Mouse (Mus musculus): ENCODE results near the gene Rps6kc1. TPM values are rescaled to one million over a fixed set of nuclear protein-coding genes. Genes with fewer than 3 reads are reported as not detected.

The Rps6kc1 gene
- polyA plus RNA-seq, 1 experiment from 2014 or later, result 10.0 TPM

- Histone ChIP-seq H3K4me3 (ENCODE audit: low read depth, low read length) (no peak overlapping the region), H3K9me3 (ENCODE audit: control insufficient read depth, low read length) (no peaks in the 10 kb centered on the region), H3K4me1 (replicated peaks; ENCODE audit: control insufficient read depth, insufficient read depth, low read length) (no peaks in the 10 kb centered on the region), H3K9ac (ENCODE audit: low read depth, low read length) (no peak overlapping the region), H3K27me3 (replicated peaks; ENCODE audit: control insufficient read depth, insufficient read depth, low read length) (no peaks in the 10 kb centered on the region), H3K36me3 (ENCODE audit: control insufficient read depth, insufficient read depth, low read length) (no peaks in the 10 kb centered on the region), H3K27ac (ENCODE audit: low read depth, low read length) (no peak overlapping the region), H3K4me2 (no peak overlapping the region)
- DNase-seq (ENCODE audit: low spot score) (no peak), ATAC-seq (replicated peaks; ENCODE audit: low FRiP score) (no peak)
- 86% methylated on average over 5 of the region's 5 CpGs for WGBS
Measured at GRCm38 (mm10) chr1:190667326-190667725, 244.2 kb downstream of the Rps6kc1 start.

GRCm38 (mm10) chr1:190665490-190665875, 246.1 kb downstream of the Rps6kc1 start:
- Histone ChIP-seq H3K36me3 (ENCODE audit: control insufficient read depth, insufficient read depth, low read length) (no peaks in the 10 kb centered on the region), H3K4me3 (ENCODE audit: low read depth, low read length) (no peak overlapping the region), H3K4me1 (replicated peaks; ENCODE audit: control insufficient read depth, insufficient read depth, low read length) (no peaks in the 10 kb centered on the region), H3K9me3 (ENCODE audit: control insufficient read depth, low read length) (no peaks in the 10 kb centered on the region), H3K27me3 (replicated peaks; ENCODE audit: control insufficient read depth, insufficient read depth, low read length) (no peaks in the 10 kb centered on the region), H3K27ac (ENCODE audit: low read depth, low read length) (no peak overlapping the region), H3K4me2 (no peak overlapping the region), H3K9ac (ENCODE audit: low read depth, low read length) (no peak overlapping the region)
- ATAC-seq (replicated peaks; ENCODE audit: low FRiP score), result no peak
- 87% methylated on average over 8 of the region's 8 CpGs for WGBS
- DNase-seq (ENCODE audit: low spot score), result no peak

DNA sequence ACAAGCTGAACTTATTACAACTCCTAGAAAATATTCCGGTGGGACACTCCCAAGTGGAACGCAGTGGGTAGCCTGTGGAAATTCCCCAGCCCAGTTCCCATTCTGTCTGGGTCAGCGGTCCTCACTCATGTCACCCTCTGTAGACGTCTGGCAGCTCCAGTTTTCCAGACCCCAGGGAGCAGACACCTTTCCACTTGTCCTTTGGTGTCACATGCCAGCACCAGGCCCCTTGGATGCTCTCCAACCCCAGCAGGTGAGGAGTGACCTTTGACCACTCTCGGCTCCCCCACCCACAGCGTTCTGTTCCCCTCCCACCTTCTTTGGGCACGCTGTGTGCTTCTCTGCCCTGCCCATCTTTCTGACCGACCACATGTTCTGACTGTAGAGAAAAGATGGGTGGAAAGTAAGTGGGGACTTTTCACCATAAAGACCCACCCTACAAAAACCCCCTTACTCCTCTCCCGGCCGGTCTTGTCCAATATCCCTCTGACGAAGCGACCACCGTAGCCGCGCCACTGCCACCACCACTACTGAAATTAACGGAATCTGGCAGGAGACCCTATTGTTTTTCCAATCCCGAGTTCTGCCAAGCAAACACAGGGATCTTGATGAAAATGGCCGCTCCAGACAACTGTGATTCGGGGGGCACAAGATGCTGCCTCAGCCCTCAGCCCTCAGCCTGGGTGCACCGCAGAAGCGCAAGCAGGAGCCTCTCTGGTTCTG, 246.6 kb downstream of the Rps6kc1 start:
- no peak for ATAC-seq (replicated peaks; ENCODE audit: low FRiP score)
- no peaks in the 10 kb centered on the region for H3K4me1 ChIP-seq (replicated peaks; ENCODE audit: control insufficient read depth, insufficient read depth, low read length)
- 88% methylated on average over 21 of the region's 21 CpGs for WGBS

GRCm38 (mm10) chr1:190663996-190664395, 247.6 kb downstream of the Rps6kc1 start:
- WGBS, result 74% methylated on average over 4 of the region's 4 CpGs
- ATAC-seq (replicated peaks; ENCODE audit: low FRiP score) (no peak), DNase-seq (ENCODE audit: low spot score) (no peak)
- no peaks in the 10 kb centered on the region for H3K9me3 ChIP-seq (ENCODE audit: control insufficient read depth, low read length)
- H3K4me1 ChIP-seq (replicated peaks; ENCODE audit: control insufficient read depth, insufficient read depth, low read length), result no peaks in the 10 kb centered on the region
- H3K27ac ChIP-seq (ENCODE audit: low read depth, low read length), result no peak overlapping the region
- H3K9ac ChIP-seq (ENCODE audit: low read depth, low read length), result no peak overlapping the region
- no peak overlapping the region for H3K4me3 ChIP-seq (ENCODE audit: low read depth, low read length)
- H3K36me3 ChIP-seq (ENCODE audit: control insufficient read depth, insufficient read depth, low read length), result no peaks in the 10 kb centered on the region
- H3K4me2 ChIP-seq, result no peak overlapping the region
- H3K27me3 ChIP-seq (replicated peaks; ENCODE audit: control insufficient read depth, insufficient read depth, low read length), result no peaks in the 10 kb centered on the region

More for the DNA sequence above, 246.6 kb downstream of the Rps6kc1 start:
- no peaks in the 10 kb centered on the region for H3K27me3 ChIP-seq (replicated peaks; ENCODE audit: control insufficient read depth, insufficient read depth, low read length)
- H3K9me3 ChIP-seq (ENCODE audit: control insufficient read depth, low read length), result no peaks in the 10 kb centered on the region
- H3K27ac ChIP-seq (ENCODE audit: low read depth, low read length), result no peak overlapping the region
- no peak overlapping the region for H3K9ac ChIP-seq (ENCODE audit: low read depth, low read length)
- H3K36me3 ChIP-seq (ENCODE audit: control insufficient read depth, insufficient read depth, low read length), result no peaks in the 10 kb centered on the region
- DNase-seq (ENCODE audit: low spot score), result no peak
- H3K4me2 ChIP-seq, result no peak overlapping the region
- H3K4me3 ChIP-seq (ENCODE audit: low read depth, low read length), result no peak overlapping the region

DNA sequence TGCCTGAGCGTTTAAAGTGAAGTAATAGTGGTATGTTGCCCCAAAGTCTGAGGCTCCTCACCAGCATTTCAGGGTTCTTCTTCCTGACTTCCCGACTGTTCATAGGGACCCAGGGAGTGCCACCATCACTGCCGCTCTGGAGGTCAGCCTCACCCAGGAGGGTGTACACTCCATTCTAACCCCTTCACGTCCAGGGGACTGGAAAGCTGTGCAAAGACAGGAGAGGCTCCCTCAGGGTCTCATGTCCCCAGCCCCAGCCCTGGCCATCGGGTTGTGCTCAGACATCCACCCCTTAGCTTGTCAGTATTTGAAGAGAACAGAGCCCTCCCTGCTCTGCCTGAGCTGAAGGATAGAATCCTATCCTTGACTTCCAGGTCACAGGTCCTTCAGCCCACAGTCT, 248.8 kb downstream of the Rps6kc1 start:
- Histone ChIP-seq H3K36me3 (ENCODE audit: control insufficient read depth, insufficient read depth, low read length) (no peaks in the 10 kb centered on the region), H3K27ac (ENCODE audit: low read depth, low read length) (no peak overlapping the region), H3K4me2 (no peak overlapping the region), H3K27me3 (replicated peaks; ENCODE audit: control insufficient read depth, insufficient read depth, low read length) (no peaks in the 10 kb centered on the region), H3K4me1 (replicated peaks; ENCODE audit: control insufficient read depth, insufficient read depth, low read length) (no peaks in the 10 kb centered on the region), H3K4me3 (ENCODE audit: low read depth, low read length) (no peak overlapping the region), H3K9me3 (ENCODE audit: control insufficient read depth, low read length) (no peaks in the 10 kb centered on the region), H3K9ac (ENCODE audit: low read depth, low read length) (no peak overlapping the region)
- WGBS, result 79% methylated on average over 5 of the region's 5 CpGs
- no peak for ATAC-seq (replicated peaks; ENCODE audit: low FRiP score)
- DNase-seq (ENCODE audit: low spot score), result no peak

DNA sequence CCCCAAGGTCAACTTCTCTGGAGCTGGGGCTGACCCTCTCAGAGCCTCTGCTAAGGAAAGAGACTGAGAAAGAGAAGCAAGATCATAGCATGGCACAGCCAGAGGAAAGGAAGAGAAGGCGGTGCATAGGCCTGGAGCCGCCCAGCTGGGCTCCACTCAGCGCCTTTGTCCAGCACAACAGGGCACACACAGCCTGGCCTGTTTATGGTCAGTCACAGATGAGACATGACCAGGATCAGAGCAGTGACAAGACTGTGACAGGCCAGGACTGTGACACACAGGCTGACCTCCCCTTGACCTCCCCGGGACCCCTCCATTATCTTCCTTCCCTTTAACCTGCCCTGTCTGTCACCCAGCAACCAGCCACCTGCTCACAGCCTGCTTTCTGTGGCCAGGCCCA, 249.8 kb downstream of the Rps6kc1 start:
- no peak overlapping the region for H3K4me2 ChIP-seq
- H3K27me3 ChIP-seq (replicated peaks; ENCODE audit: control insufficient read depth, insufficient read depth, low read length), result no peaks in the 10 kb centered on the region
- ATAC-seq (replicated peaks; ENCODE audit: low FRiP score), result no peak
- H3K27ac ChIP-seq (ENCODE audit: low read depth, low read length), result no peak overlapping the region
- no peak overlapping the region for H3K4me3 ChIP-seq (ENCODE audit: low read depth, low read length)
- DNase-seq (ENCODE audit: low spot score), result no peak
- no peak overlapping the region for H3K9ac ChIP-seq (ENCODE audit: low read depth, low read length)
- no peaks in the 10 kb centered on the region for H3K4me1 ChIP-seq (replicated peaks; ENCODE audit: control insufficient read depth, insufficient read depth, low read length)
- WGBS, result 80% methylated on average over 4 of the region's 4 CpGs
- H3K36me3 ChIP-seq (ENCODE audit: control insufficient read depth, insufficient read depth, low read length), result no peaks in the 10 kb centered on the region
- no peaks in the 10 kb centered on the region for H3K9me3 ChIP-seq (ENCODE audit: control insufficient read depth, low read length)

GRCm38 (mm10) chr1:190661249-190661648, 250.3 kb downstream of the Rps6kc1 start:
- H3K27me3 ChIP-seq (replicated peaks; ENCODE audit: control insufficient read depth, insufficient read depth, low read length), result no peaks in the 10 kb centered on the region
- H3K4me3 ChIP-seq (ENCODE audit: low read depth, low read length), result no peak overlapping the region
- ATAC-seq (replicated peaks; ENCODE audit: low FRiP score), result no peak
- no peak overlapping the region for H3K4me2 ChIP-seq
- H3K9me3 ChIP-seq (ENCODE audit: control insufficient read depth, low read length), result no peaks in the 10 kb centered on the region
- 82% methylated on average over 15 of the region's 15 CpGs for WGBS
- H3K27ac ChIP-seq (ENCODE audit: low read depth, low read length), result no peak overlapping the region
- no peak for DNase-seq (ENCODE audit: low spot score)
- no peak overlapping the region for H3K9ac ChIP-seq (ENCODE audit: low read depth, low read length)
- no peaks in the 10 kb centered on the region for H3K4me1 ChIP-seq (replicated peaks; ENCODE audit: control insufficient read depth, insufficient read depth, low read length)
- H3K36me3 ChIP-seq (ENCODE audit: control insufficient read depth, insufficient read depth, low read length), result no peaks in the 10 kb centered on the region

DNA sequence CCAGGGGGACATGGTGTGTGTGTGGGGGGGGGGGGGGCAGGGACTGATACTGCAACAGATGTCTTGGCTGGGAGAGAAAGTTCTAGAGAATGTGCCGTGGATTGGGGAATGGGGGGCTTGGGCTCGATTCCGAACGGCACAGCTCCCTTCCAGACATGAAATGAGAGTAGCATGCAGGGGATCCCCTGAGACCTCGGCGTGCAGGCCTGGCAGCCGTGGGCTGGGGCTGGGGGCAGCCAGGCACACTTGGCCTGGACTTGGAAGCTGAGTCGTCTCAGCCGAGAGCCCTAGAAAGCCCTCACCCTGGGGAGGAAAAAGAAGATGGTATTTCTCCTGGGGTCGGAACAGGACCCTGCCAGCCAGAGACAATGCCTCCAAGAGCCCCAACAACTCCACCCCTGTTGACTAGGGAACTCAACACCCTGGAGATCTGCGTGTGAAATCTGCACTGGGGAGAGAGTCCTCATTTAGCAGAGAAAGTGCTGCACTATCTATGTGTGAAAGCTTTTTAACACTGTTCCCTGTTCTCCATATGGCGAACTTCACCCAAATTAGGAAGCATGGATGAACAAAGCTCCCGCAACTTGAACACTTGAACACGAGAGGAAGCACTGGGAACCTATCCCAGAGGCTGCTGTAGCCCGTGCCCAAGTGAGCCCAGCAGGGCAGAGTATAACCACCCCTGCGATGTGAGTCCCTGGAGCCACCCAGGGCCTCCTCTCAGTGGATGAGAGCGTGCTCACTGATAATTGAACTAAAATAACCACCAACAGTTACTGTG, 251.7 kb downstream of the Rps6kc1 start:
- H3K4me2 ChIP-seq, result no peak overlapping the region
- H3K27ac ChIP-seq (ENCODE audit: low read depth, low read length), result no peak overlapping the region
- H3K36me3 ChIP-seq (ENCODE audit: control insufficient read depth, insufficient read depth, low read length), result no peaks in the 10 kb centered on the region
- H3K4me3 ChIP-seq (ENCODE audit: low read depth, low read length), result no peak overlapping the region
- ATAC-seq (replicated peaks; ENCODE audit: low FRiP score), result no peak
- WGBS, result 72% methylated on average over 17 of the region's 17 CpGs
- no peak overlapping the region for H3K9ac ChIP-seq (ENCODE audit: low read depth, low read length)
- no peaks in the 10 kb centered on the region for H3K9me3 ChIP-seq (ENCODE audit: control insufficient read depth, low read length)
- H3K4me1 ChIP-seq (replicated peaks; ENCODE audit: control insufficient read depth, insufficient read depth, low read length), result no peaks in the 10 kb centered on the region
- DNase-seq (ENCODE audit: low spot score), result no peak
- H3K27me3 ChIP-seq (replicated peaks; ENCODE audit: control insufficient read depth, insufficient read depth, low read length), result no peaks in the 10 kb centered on the region

GRCm38 (mm10) chr1:190658266-190658665, 253.3 kb downstream of the Rps6kc1 start:
- H3K27me3 ChIP-seq (replicated peaks; ENCODE audit: control insufficient read depth, insufficient read depth, low read length), result no peaks in the 10 kb centered on the region
- H3K4me2 ChIP-seq, result no peak overlapping the region
- ATAC-seq (replicated peaks; ENCODE audit: low FRiP score) (no peak), DNase-seq (ENCODE audit: low spot score) (no peak)
- WGBS, result 87% methylated on average over 13 of the region's 13 CpGs
- no peaks in the 10 kb centered on the region for H3K4me1 ChIP-seq (replicated peaks; ENCODE audit: control insufficient read depth, insufficient read depth, low read length)
- H3K9ac ChIP-seq (ENCODE audit: low read depth, low read length), result no peak overlapping the region
- H3K36me3 ChIP-seq (ENCODE audit: control insufficient read depth, insufficient read depth, low read length), result no peaks in the 10 kb centered on the region
- no peak overlapping the region for H3K4me3 ChIP-seq (ENCODE audit: low read depth, low read length)
- H3K27ac ChIP-seq (ENCODE audit: low read depth, low read length), result no peak overlapping the region
- no peaks in the 10 kb centered on the region for H3K9me3 ChIP-seq (ENCODE audit: control insufficient read depth, low read length)

Measured in liver, embryonic 11.5 days (tissue).